ENCODE assay signal across 7 mouse cellular contexts in the genomic region with DNA sequence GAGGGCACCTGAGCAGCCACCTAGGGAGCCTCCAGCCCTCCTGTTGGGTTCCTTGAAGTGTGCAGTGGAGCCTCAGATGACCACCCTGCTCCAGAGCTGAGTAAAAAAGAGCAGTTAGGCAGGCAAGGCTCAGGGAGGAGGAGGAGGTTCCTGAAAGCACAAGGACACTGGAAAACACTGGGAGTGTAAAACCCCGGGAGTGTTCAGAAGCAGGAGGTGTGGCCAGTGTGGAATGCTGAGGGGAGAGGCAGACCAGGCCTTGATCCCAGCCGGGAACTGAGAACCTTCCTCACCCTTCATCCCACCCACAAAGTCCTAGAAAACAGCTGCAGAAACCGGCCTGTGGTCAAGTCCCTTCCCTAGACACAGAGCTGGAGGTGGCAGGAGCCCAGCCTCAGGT. TPM values are rescaled to one million over a fixed set of nuclear protein-coding genes. Genes with fewer than 3 reads are reported as not detected.
A peak's percentile ranks its signal among the peaks of the same experiment; 100 is the strongest.
DNase-seq lines count a peak whose midpoint lies in the region; ATAC-seq lines count a peak whose summit lies in the region.

No protein-coding gene starts in this region.

- 33% methylated on average over 3 of the region's 3 CpGs for WGBS in liver, embryonic 13.5 days (ENCODE audit: insufficient replicate concordance)

- no peaks in the 10 kb centered on the region for H3K36me3 ChIP-seq in liver, embryonic 13.5 days

- ATAC-seq in liver, embryonic 13.5 days (ENCODE audit: low read depth) = no peak
- no peak for ATAC-seq in cerebellum, adult (ENCODE audit: insufficient number of reproducible peaks, low FRiP score, low TSS enrichment)

- no peak overlapping the region for H3K4me3 ChIP-seq in liver, embryonic 13.5 days (replicated peaks)

- H3K4me1 ChIP-seq in liver, embryonic 13.5 days (replicated peaks) = peaks cover 43% of the 10 kb centered on the region

- peak overlapping the region; percentile 75 for H3K27ac ChIP-seq in liver, embryonic 13.5 days

- no peaks in the 10 kb centered on the region for H3K27me3 ChIP-seq in liver, embryonic 13.5 days

- H3K9me3 ChIP-seq in liver, embryonic 13.5 days (replicated peaks) = no peaks in the 10 kb centered on the region

- H3K4me2 ChIP-seq in liver, embryonic 13.5 days = no peak overlapping the region

- no peak overlapping the region for H3K9ac ChIP-seq in liver, embryonic 13.5 days

- peak; percentile 36 for DNase-seq in kidney, postnatal 14 days
- no peak for DNase-seq in kidney, postnatal 36 days
- DNase-seq in ES-CJ7 (ENCODE audit: low read depth, low spot score) = peak; percentile 70
- DNase-seq in brain, adult 2 months (ENCODE audit: low read depth, low spot score) = peak; percentile 54
- no peak for DNase-seq in liver, embryonic 13.5 days
- no peak for DNase-seq in ovary, postnatal 10 days (ENCODE audit: low spot score)

RNA-seq across cellular contexts. Expression of gene Inf2, which starts 11.8 kb away (rescaled TPM):
- 1.4 and 2.1 TPM in 2 replicates for polyA plus RNA-seq in liver, embryonic 13.5 days (2015; fragmentation: Nextera tagmentation; extraction: Ambion mirVana)

RNA-seq across cellular contexts. Expression of gene Adssl1, which starts 43.1 kb away (rescaled TPM):
- polyA plus RNA-seq in liver, embryonic 13.5 days (2015; fragmentation: Nextera tagmentation; extraction: Ambion mirVana) = 6.7 and 7.5 TPM in 2 replicates

Comparison
In these comparisons a context has a peak if more than half of its experiments do, and no peak if none do; other contexts are left out.
1. DNase-seq: peak in kidney, postnatal 14 days (single experiment), ES-CJ7 (single experiment) and brain, adult 2 months (single experiment); none in kidney, postnatal 36 days (0 of 2), liver, embryonic 13.5 days (single experiment) and ovary, postnatal 10 days (single experiment).